Mouse (Mus musculus) stomach, embryonic 16.5 days (tissue): ENCODE results near the gene Ccer2. TPM values are rescaled to one million over a fixed set of nuclear protein-coding genes. Genes with fewer than 3 reads are reported as not detected.

Source experiments
- ATAC-seq: fragments of 200-750 bp; cut with Nextera tagmentation; 2 replicates; pipeline ENCODE4 v1.8.0; 2017; ENCODE audit warnings: moderate number of reproducible peaks, moderate TSS enrichment; ENCODE audit not compliant: insufficient read depth, low FRiP score
- H3K27ac ChIP-seq: fragments of 300-500 bp; sonication (generic); 2 replicates; pipeline ENCODE4 v1.5.1; 2014; ENCODE audit warnings: low read length
- H3K27me3 ChIP-seq: fragments of 300-500 bp; sonication (generic); 2 replicates; pipeline ENCODE4 v1.6.1; 2014; ENCODE audit warnings: low read length, control low read depth, mixed read lengths; ENCODE audit not compliant: control insufficient read depth, insufficient read depth
- H3K36me3 ChIP-seq: fragments of 300-500 bp; sonication (generic); 2 replicates; pipeline ENCODE4 v1.6.1; 2014; ENCODE audit warnings: low read length; ENCODE audit not compliant: control insufficient read depth, insufficient read depth
- H3K4me1 ChIP-seq: fragments of 300-500 bp; sonication (generic); 2 replicates; pipeline ENCODE4 v1.6.1; 2014; ENCODE audit warnings: low read length, control low read depth, mixed read lengths; ENCODE audit not compliant: control insufficient read depth, insufficient read depth
- H3K4me2 ChIP-seq: fragments of 300-500 bp; sonication (generic); 2 replicates; pipeline ENCODE4 v1.6.1; 2014; ENCODE audit warnings: low read depth, low read length, mixed read lengths
- H3K4me3 ChIP-seq: fragments of 300-500 bp; sonication (generic); replicated peaks from 2 replicates; pipeline ENCODE4 v1.5.1; 2014; ENCODE audit warnings: mild to moderate bottlenecking, low read length
- H3K9ac ChIP-seq: fragments of 300-500 bp; sonication (generic); 2 replicates; pipeline ENCODE4 v1.6.1; 2014; ENCODE audit warnings: low read length
- H3K9me3 ChIP-seq: fragments of 300-500 bp; sonication (generic); replicated peaks from 2 replicates; pipeline ENCODE4 v1.6.1; 2016; ENCODE audit warnings: low read length, control low read depth; ENCODE audit not compliant: control insufficient read depth
- WGBS: fragments of 180-500 bp; shearing (Covaris S2); extraction: QIAGEN DNeasy Blood & Tissue Kit; methylation state at CpG from one replicate; pipeline ENCODE4 v1.1.7; 2014; 5-methylcytosine and 5-hydroxymethylcytosine counted together
- polyA plus RNA-seq: library from polyadenylated mRNA; unstranded; fragments of >200 nt; fragmentation: Nextera tagmentation; extraction: Ambion mirVana; gene quantifications from 2 replicates; pipeline ENCODE4 v1.2.1, GENCODE M21; 2015

Gene Ccer2
- polyA plus RNA-seq, 1 experiment from 2014 or later: not detected

DNA sequence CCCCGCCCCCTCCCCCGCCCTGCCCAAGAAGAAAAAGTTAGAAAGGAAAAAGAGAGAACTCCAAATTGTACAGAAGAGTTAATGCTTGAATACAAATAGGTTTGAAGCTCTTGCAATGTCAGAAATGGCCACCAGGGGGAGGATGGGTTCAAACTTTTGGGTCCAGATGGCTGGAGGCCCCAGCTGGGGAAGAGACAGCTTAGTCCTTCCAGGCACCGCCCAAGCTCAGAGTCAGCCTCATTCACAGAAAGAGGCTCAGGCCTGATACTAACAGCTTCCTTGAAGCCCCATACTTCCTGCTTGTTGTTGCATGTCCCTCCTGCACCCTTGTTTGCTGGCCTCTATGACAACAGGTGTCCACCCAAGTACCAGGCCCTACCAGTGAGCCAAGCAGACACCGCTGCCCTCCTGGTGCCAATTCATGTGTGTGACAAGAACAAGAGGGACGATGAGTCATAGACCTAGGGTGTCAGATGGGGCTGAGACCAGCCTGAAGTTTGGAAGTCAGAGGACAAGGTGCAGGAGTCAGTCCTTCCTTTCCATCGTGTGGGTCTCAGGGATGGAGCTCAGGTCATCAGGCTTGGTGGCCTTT lies 24.2 kb downstream of the Ccer2 start:
- peak overlapping the region; percentile 81 for H3K27ac ChIP-seq
- no peak overlapping the region for H3K4me2 ChIP-seq
- peak overlapping the region; percentile 49 for H3K9ac ChIP-seq
- 43% methylated on average over 6 of the region's 6 CpGs for WGBS
- no peaks in the 10 kb centered on the region for H3K27me3 ChIP-seq
- no peaks in the 10 kb centered on the region for H3K36me3 ChIP-seq
- H3K9me3 ChIP-seq: no peaks in the 10 kb centered on the region
- peak; percentile 83 for ATAC-seq
- peaks cover 9% of the 10 kb centered on the region for H3K4me1 ChIP-seq
- no peak overlapping the region for H3K4me3 ChIP-seq

DNA sequence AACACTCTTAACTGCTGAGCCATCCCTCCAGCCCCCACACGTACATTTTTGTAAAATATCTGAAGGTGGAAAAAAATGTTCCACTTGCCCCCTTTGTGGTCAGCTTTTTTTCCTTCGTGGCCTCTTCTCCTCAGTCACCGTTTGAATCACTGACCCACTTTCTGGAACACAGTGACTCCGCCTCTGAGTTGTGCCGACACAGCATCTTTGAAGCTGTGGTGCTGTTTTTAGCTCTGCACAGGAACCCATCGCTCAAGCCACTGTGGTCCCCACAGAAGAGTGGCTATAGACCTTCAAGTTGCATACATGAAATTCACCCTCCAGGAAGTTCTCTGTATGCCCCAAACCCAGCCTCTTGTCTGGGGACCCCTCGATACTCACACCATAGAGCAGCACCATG lies 24.9 kb downstream of the Ccer2 start:
- Histone ChIP-seq H3K27me3 (no peaks in the 10 kb centered on the region), H3K4me1 (peaks cover 9% of the 10 kb centered on the region), H3K9me3 (no peaks in the 10 kb centered on the region), H3K27ac (peak overlapping the region; percentile 81), H3K9ac (peak overlapping the region; percentile 49; the same call in 1 of the 2 replicates), H3K4me2 (no peak overlapping the region), H3K4me3 (no peak overlapping the region), H3K36me3 (no peaks in the 10 kb centered on the region)
- no peak for ATAC-seq
- WGBS: 76% methylated on average over 7 of the region's 7 CpGs

DNA sequence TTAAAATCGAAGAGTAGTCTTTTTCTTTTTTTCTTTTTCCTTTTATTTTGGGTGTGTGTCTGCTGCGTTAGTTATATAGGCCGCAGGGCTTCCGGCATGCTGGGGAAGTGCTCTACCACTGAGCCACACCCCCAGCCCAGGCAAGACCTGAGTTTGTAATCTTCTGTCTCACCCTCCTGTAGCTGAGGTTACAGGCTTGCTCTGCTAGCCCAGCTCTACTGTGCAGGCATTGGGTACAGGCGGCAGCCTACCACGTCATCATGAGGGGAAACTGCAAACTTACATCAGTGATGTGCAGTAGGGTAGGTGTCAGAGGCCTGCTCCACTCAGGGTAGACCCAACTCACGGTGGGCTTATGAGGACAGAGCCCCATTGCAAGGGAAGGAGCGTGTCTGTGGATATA lies 25.3 kb downstream of the Ccer2 start:
- Histone ChIP-seq H3K4me1 (peaks cover 9% of the 10 kb centered on the region), H3K4me2 (no peak overlapping the region), H3K9ac (0 out of 2 replicates have a peak overlapping the region, but pooled peaks have one; percentile 32), H3K4me3 (no peak overlapping the region), H3K9me3 (no peaks in the 10 kb centered on the region), H3K27ac (peak overlapping the region; percentile 81), H3K27me3 (no peaks in the 10 kb centered on the region), H3K36me3 (no peaks in the 10 kb centered on the region)
- ATAC-seq: no peak
- 82% methylated on average over 8 of the region's 8 CpGs for WGBS

DNA sequence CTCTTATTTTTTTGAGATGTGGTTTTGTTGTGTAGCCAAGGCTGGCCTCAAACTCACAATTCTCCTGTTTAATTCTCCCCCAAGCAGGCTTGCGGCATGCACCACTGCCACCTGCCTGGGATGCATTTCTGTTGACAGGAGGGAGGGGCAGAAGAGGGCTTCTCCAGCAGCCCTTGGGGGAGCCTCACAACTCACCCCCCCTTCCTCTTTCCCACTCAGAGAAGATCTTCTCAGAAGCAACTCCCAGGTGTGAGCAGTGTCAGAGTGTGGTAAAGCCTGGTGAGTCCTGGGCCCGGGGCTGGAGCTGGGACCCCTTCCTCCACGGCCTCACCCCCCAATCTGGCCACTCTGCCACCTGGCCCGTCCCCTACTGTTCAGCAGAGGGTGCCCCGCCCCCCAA lies 29.2 kb downstream of the Ccer2 start:
- H3K27me3 ChIP-seq: no peaks in the 10 kb centered on the region
- H3K4me1 ChIP-seq: peaks cover 17% of the 10 kb centered on the region
- H3K9ac ChIP-seq: no peak overlapping the region
- no peak overlapping the region for H3K27ac ChIP-seq
- H3K4me3 ChIP-seq: no peak overlapping the region
- no peaks in the 10 kb centered on the region for H3K9me3 ChIP-seq
- ATAC-seq: no peak
- H3K4me2 ChIP-seq: no peak overlapping the region
- 74% methylated on average over 5 of the region's 5 CpGs for WGBS
- H3K36me3 ChIP-seq: no peaks in the 10 kb centered on the region

DNA sequence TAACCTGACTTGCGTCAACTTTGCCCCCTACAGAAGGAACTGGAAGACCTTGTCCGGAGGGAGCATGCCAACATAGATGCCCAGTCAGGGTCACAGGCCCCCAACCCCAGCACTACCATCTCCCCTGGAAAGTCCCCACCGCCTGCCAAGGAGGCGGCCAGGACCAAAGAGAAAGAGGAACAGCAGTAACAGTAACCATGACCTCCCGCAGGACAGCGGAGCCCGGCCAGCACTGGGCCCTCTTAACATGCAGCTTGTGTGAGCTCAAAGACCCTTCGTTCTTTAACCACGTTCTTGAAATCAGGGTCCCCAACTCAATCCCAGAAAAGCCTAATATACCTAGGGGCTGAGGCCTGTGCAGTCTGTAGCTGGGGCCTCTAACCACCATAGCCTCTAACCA lies 31.9 kb downstream of the Ccer2 start:
- no peak overlapping the region for H3K4me3 ChIP-seq
- H3K27ac ChIP-seq: no peak overlapping the region
- no peaks in the 10 kb centered on the region for H3K27me3 ChIP-seq
- WGBS: 92% methylated on average over 9 of the region's 9 CpGs
- no peak overlapping the region for H3K9ac ChIP-seq
- H3K4me2 ChIP-seq: no peak overlapping the region
- ATAC-seq: no peak
- no peaks in the 10 kb centered on the region for H3K36me3 ChIP-seq
- H3K9me3 ChIP-seq: no peaks in the 10 kb centered on the region
- H3K4me1 ChIP-seq: peaks cover 11% of the 10 kb centered on the region; the same call in 1 of the 2 replicates

DNA sequence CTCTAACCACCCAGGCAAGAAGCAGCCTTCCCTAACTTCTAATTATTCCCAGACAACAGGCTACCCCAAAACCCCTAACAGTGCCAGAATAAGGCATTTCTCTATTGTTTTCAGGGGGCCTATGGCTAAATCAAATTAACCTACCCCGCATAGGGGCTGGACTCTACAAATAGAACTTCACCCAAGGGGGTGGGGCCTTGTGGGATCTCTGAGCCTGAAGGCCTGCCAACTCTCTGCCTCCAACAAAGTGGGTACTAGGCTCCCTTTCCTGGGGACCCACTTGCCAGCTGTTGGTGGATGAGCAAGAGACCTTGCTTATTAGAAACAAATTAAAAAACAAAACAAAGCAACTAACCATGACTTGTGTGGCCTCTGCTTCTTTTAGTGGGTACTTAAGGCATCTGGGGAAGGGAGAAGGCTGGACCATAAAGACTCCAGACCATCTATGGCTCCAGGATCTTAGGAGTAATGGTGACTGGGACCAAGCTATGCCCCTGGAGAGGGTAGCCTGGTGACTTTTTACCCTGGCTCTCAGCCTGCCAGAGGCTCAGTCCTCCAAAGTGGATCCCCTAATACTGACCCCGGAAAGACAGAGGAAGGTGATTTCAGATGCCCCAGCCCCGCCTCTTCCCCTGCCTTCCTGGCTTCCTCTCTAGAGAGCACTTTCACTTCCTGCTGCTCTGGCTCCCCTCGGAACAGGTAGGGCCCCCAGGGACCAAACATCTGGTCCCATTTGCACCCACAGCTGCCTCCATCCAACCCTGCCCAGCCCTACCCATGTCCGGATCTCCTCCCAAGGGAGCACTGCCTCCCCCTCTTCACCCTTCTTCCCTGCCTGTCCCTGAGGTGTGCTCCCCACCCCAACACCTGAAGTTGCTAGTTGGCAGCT lies 32.6 kb downstream of the Ccer2 start, which contains the start of gene Rinl:
Rinl (plus strand) TSS at position 663 of the 889 bp plus-strand sequence.
- Histone ChIP-seq H3K27me3 (no peaks in the 10 kb centered on the region), H3K4me1 (peaks cover 11% of the 10 kb centered on the region; the same call in 1 of the 2 replicates), H3K9me3 (no peaks in the 10 kb centered on the region), H3K9ac (peak within 1 kb of the TSS; percentile 0; the same call in 1 of the 2 replicates), H3K4me3 (no peak within 1 kb of the TSS), H3K4me2 (no peak within 1 kb of the TSS), H3K36me3 (no peaks in the 10 kb centered on the region), H3K27ac (peak within 1 kb of the TSS; percentile 28; the same call in 1 of the 2 replicates)
- no peak for ATAC-seq
- WGBS: 52% methylated on average over 5 of the region's 5 CpGs

DNA sequence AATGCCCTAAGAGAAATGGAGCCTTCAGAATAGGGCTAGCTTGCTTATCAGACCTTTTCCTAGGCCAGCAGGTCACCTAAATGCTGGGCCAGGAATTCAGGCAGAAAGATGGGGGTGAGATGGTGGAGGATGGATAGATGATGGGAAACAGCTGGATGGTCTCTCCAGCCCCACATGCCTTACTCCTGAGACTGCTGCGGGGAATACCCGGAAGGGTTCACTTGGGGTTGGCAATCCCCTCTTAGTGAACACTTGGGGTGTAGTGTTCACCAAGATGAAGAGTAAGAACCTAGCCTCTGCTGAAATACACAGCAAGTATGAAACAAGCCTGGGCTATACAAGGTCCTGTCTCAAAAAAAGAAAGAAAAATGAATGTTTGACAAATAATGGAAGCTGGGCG lies 33.3 kb downstream of the Ccer2 start:
- H3K4me1 ChIP-seq: peaks cover 11% of the 10 kb centered on the region; the same call in 1 of the 2 replicates
- no peak overlapping the region for H3K4me2 ChIP-seq
- H3K27ac ChIP-seq: no peak overlapping the region
- H3K9me3 ChIP-seq: no peaks in the 10 kb centered on the region
- H3K27me3 ChIP-seq: no peaks in the 10 kb centered on the region
- no peaks in the 10 kb centered on the region for H3K36me3 ChIP-seq
- H3K4me3 ChIP-seq: no peak overlapping the region
- H3K9ac ChIP-seq: peak overlapping the region; percentile 0; the same call in 1 of the 2 replicates
- no peak for ATAC-seq
- 28% methylated on average over 3 of the region's 3 CpGs for WGBS

DNA sequence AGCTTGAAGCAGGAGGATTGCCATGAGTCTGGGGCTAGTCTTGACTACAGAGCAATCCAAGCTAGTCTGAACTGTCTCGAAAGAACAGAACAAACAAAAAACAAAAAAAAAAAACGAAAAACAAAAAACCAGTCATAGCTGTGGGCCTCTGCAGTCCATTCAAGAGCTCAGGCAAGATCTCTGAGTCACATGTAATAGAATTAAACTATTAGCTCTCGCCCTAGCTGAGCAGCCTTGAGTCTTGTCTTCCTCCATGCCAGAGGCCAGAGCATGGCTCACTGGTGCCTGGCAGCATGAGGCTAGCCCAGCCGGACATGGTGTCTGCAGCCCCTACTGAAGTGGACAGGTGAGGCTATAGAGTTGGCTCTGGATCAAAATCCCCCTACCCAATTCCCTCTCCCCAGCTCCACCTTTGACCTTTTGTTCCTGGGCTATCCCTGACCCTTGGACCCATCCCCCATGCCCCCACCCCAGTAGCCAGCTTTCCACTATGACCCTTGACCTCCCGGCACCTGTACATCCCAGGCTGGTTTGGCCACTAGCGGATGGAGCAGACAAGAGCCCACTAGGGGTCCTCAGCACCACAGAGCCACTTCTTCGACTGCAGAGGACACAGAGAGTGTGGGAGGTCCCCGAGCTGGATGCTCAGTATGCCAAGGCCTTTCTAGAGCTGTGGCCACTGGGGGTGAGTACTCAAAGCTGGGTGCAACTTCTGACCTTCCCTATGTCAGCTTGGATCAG lies 34.3 kb downstream of the Ccer2 start:
- Histone ChIP-seq H3K27ac (peak overlapping the region; percentile 28; the same call in 1 of the 2 replicates), H3K4me2 (no peak overlapping the region), H3K9me3 (no peaks in the 10 kb centered on the region), H3K9ac (no peak overlapping the region), H3K4me3 (no peak overlapping the region), H3K36me3 (no peaks in the 10 kb centered on the region), H3K4me1 (peaks cover 11% of the 10 kb centered on the region; the same call in 1 of the 2 replicates), H3K27me3 (no peaks in the 10 kb centered on the region)
- ATAC-seq: no peak
- 57% methylated on average over 8 of the region's 8 CpGs for WGBS
